Mouse (Mus musculus) thymus, postnatal 4 days (tissue): Measurements from ENCODE around the gene Pcsk4.
"Not testable (repeated sequence)": the region's sequence is repeated elsewhere in the genome, so short reads cannot be mapped to it uniquely, and the experiment has no call there.

Source experiments
- DNase-seq: peaks from one replicate; pipeline ENCODE4 v3.0.0; 2021

The Pcsk4 gene

DNA sequence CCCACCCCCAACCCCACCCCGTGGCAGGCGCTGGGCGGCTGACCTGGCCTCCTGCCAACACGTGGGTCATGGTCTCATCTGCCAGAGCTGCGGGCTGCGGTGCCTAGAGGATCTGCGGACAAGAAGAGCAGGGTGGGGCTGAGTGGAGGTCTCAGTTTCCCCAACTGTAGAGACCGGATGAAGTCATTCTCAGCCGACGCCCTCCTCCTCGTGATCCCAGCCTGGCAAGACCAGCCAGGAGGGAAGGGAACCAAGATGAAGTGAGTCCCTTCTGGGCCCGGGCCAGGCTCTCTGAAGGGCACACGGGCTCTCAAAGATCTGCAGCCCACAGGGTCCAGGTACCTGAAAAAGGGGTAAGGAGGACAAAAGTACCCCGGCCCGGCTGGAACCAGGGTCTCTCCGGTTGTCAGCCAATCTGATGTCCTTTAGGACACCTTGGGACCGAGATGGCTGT lies 18.2 kb upstream of the Pcsk4 start:
- DNase-seq, result no peak

DNA sequence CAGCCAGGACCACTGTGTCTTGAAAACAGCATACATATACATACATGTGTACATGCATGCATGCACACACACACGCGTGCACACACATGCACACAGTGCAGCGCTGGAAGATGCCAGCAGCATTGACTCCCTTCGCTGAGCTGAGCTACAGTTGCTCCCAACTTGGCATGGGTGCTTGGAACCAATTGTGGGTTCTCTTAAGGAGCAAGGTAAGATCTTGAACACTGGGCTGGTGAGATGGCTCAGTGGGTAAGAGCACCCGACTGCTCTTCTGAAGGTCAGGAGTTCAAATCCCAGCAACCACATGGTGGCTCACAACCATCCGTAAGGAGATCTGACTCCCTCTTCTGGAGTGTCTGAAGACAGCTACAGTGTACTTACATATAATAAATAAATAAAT lies 16.6 kb upstream of the Pcsk4 start:
- not testable (repeated sequence) for DNase-seq

DNA sequence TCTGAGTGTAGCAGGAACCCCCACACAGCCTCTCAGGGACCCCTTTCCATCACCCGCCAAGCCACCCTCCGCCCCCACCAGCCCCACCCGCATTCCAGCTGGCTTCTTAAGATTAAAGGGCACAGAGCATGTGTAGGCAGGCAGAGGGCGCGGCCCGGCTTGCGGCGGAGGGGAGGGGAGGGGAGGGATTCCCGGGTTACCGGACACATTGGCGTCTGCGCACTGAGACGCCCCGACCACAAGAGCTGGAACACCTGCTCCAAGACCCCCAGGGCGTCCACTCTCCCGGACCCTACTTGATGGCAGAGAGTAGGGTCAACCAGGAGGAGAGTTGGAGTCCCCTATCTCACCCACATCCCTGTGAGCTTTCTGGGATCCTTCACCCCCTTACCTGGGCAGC lies 15.8 kb upstream of the Pcsk4 start:
- peak; percentile 58 for DNase-seq

GRCm38 (mm10) chr10:80344131-80344661 lies 14.9 kb upstream of the Pcsk4 start:
- no peak for DNase-seq

DNA sequence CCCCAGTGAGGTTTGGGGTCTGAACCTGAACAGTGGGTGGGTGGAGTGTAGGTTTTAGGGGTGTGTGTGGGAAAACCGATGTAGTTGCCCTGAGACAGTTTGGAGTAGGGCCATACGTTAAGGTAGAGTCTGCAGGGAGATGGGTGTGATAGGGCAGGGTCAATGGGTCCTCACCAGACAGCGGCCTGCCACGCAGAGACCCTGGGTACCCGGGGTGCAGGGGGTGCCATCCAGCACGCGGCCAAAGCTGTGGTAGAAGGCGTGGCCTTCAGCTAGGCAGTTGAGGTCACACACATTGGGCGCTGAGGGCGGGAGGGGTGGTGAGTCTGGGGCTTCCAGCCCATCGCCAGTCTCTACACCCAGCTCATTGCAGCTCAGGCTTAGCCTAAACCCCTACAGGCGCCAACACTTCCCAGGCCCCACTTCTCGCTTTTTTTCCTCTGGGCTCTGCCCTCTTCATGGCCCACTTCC lies 14.2 kb upstream of the Pcsk4 start:
- no peak for DNase-seq

DNA sequence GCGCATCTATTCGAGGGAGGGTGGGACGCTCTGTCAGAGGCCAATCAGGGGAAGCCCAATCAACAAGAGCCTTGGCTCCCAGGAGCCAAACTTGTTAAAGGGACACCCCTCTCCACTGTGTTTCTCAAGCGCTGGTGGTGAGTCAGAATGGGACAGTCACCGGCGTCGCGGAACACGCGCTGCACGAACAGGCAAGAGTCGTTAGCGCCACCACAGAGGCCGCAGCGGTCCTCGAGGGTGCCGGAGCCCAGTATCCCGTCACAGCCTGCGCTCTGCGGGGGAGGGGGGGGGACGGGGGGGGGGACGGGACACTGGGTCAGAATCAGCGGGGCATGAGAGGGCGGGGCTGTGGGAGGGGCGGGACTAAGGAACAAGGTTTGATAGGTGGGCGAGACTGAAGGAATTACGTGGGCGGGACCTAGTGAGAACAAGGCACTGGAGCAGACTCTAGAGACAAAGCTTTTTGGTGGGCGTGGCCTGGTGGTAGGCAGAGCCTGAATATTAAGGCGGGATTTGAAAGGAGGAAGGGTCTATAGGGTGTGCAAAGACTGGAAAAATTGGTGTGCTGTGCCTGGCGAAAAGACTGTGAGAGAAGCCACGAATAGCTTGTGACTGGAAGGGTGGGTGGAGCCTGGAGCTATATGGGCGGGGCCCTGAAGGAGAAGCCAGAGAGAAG lies 13.6 kb upstream of the Pcsk4 start:
- DNase-seq, result peak; percentile 53

- DNase-seq, result no peak
These were observed 13.0 kb upstream of the Pcsk4 start for GRCm38 (mm10) chr10:80342305-80342748.

GRCm38 (mm10) chr10:80341491-80342304 lies 12.4 kb upstream of the Pcsk4 start:
- DNase-seq, result peak; percentile 35

- DNase-seq, result no peak
These were observed 11.7 kb upstream of the Pcsk4 start for GRCm38 (mm10) chr10:80341026-80341425.

- DNase-seq, result peak; percentile 91
These were observed 10.8 kb upstream of the Pcsk4 start for GRCm38 (mm10) chr10:80339941-80340750.

- no peak for DNase-seq
These were observed 7.0 kb upstream of the Pcsk4 start for GRCm38 (mm10) chr10:80336263-80336662.

- DNase-seq, result no peak
These were observed 3.3 kb upstream of the Pcsk4 start for GRCm38 (mm10) chr10:80332525-80332989.

GRCm38 (mm10) chr10:80331636-80332524 lies 2.6 kb upstream of the Pcsk4 start:
- no peak for DNase-seq

DNA sequence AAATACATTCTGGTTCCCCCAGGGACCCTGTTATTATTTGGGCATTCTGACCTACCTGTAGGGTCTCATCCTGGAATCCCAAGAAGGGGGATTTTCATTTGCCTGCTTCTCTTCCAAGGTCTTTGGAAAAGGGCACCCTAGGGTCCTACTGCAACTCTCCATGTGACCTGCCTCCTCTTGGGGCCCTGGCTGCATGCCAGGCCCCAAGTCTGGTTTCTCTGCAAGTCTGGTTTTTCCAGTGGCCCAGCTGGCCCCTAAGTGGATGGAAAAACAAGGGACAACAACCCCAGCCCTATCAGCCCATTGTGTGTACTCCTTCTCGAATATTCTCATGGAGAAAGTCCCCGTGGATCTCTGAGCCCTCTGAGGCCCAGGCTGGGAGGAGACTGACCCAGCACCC lies 1.6 kb upstream of the Pcsk4 start:
- no peak for DNase-seq

DNA sequence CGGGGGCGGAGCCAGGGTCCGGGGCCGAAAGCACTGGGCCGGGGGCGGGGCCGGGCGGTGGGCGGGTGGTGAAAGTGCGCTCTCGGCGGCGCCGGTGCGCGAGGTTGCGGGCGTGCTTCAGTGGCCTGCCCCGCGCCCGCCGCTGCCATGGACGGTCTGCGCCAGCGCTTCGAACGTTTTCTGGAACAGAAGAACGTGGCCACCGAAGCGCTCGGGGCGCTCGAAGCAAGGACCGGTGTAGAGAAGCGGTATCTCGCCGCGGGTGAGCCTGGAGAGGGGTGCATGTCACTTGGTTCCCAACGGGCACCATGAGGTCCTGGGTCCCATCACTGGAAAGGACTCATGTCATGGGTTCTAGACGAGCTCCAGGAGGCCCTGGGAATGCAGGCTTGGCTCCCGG lies 786 bp upstream of the Pcsk4 start:
- no peak for DNase-seq

- DNase-seq, result no peak
These were observed 4.3 kb downstream of the Pcsk4 start for GRCm38 (mm10) chr10:80325045-80325444.

DNA sequence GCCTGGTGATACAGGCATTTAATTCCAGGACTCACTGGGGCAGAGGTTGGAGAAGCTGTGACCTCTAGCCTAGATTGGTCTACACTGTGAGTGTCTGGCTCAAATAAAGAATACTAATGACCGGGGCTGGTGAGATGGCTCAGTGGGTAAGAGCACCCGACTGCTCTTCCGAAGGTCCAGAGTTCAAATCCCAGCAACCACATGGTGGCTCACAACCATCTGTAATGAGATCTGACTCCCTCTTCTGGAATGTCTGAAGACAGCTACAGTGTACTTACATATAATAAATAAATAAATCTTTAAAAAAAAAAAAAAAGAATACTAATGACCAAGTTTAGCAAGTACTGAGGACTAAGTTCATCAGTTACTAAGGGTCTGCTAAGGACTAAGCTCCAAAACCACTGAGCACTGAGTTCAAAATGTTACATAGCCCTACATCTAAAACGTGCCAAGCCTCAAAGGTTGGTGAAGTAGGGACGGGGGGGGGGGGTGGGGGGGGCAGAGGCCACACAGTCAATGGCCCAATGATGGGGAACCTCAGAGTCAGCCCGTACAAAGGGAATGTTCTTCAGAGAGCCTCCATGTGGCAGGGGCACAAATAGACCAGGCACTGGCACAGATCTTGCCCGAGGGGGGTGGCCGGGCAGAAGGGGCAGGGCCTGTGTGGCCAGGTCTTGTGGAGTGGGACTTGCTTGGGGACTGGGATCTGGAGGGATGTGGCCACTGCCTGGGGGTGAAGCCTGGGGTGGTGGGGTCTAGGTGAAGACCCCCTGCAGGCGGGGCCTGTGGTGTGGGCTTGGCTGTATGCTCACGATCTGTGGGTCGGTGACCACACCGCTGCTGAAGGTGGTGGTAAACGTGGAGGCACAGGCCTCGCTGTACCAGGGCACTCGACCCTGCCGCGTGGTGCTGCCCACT lies 4.9 kb downstream of the Pcsk4 start:
- DNase-seq, result no peak

DNA sequence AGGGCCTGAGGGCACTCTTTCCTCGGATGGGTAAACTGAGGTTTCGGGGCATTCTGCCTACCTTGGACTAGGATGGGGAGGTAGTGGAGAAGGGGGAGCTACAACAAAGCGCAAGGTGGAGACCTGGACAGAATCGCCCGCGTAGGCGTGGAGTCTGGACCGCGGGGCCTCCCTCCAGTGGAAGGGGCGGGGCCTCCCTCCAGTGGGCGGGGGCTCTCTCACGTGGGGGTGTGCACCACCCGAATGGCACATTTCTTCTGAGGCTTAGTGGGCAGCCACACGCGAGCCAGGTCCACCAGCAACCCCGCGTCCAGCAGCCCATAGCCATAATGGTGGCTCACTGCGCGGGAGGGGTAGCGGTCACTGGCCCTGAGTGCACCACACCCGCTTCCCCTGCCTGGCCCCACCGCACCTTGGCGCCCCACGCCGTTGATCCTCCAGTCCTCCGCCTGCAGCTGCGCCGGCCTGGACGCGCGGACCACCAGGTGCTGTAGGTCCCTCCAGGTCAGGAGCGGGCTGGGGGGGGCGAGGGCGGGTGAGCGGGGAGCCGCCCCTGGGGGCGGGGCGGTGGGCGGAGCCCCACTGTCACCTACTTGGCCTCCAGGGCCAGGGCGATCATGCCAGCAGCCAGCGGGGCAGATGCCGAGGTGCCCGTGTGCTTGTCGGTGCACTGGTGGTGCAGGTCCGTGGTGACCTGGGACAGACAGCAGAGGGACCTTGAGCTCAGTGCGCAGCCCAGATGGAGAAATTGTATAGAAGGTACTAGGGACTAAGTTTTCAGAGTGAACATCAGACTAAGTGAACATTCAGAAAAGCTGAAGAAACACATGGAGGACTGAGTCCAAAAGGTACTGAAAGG lies 5.8 kb downstream of the Pcsk4 start:
- peak; percentile 78 for DNase-seq

GRCm38 (mm10) chr10:80322811-80323211 lies 6.5 kb downstream of the Pcsk4 start:
- no peak for DNase-seq
